Mouse (Mus musculus) NIH3T3 (cell line): ENCODE results near the gene Npm3.
A peak's percentile ranks its signal among the peaks of the same experiment; 100 is the strongest.

ENCODE experiments used
- DNase-seq: peaks from one replicate; pipeline ENCODE4 v3.0.0-alpha.2; 2012; ENCODE audit warnings: low read depth

The Npm3 gene

GRCm38 (mm10) chr19:45734191-45734590 is 15.2 kb downstream of the Npm3 start:
- DNase-seq: no peak

GRCm38 (mm10) chr19:45733564-45733963 is 15.8 kb downstream of the Npm3 start:
- DNase-seq: no peak

GRCm38 (mm10) chr19:45731658-45732057 is 17.7 kb downstream of the Npm3 start:
- DNase-seq: no peak

- DNase-seq: no peak
These were observed 19.3 kb downstream of the Npm3 start for GRCm38 (mm10) chr19:45730042-45730441.

GRCm38 (mm10) chr19:45727231-45727630 is 22.2 kb downstream of the Npm3 start:
- DNase-seq: no peak

- DNase-seq: no peak
These were observed 23.6 kb downstream of the Npm3 start for GRCm38 (mm10) chr19:45725677-45726277.

GRCm38 (mm10) chr19:45722188-45722587 is 27.2 kb downstream of the Npm3 start:
- no peak for DNase-seq

- DNase-seq: no peak
These were observed 31.1 kb downstream of the Npm3 start for GRCm38 (mm10) chr19:45718286-45718685.

- peak; percentile 53 for DNase-seq
These were observed 31.7 kb downstream of the Npm3 start for GRCm38 (mm10) chr19:45717493-45718220.

GRCm38 (mm10) chr19:45708704-45709103 is 40.7 kb downstream of the Npm3 start:
- no peak for DNase-seq
